Mouse (Mus musculus) Patski (cell line): ENCODE results near the gene Apcs. TPM values are rescaled to one million over a fixed set of nuclear protein-coding genes. Genes with fewer than 3 reads are reported as not detected.

Experiments
- ATAC-seq: fragments of 100-300 bp; one replicate; pipeline ENCODE4 v1.8.0; 2021
- CTCF ChIA-PET: fragments of 350-600 bp; sonication (Branson Sonifier 250); formaldehyde crosslinking; loops from one replicate; lab custom pipeline; 2022; ENCODE audit warnings: inconsistent platforms; lab: Charles Lee
- POLR2A ChIA-PET: fragments of 350-600 bp; sonication (Branson Sonifier 250); formaldehyde crosslinking; loops from one replicate; lab custom pipeline; 2022; ENCODE audit warnings: antibody characterized with exemption, inconsistent platforms; lab: Charles Lee
- DNase-seq: peaks from one replicate; pipeline ENCODE4 v3.0.0-alpha.2; 2011; ENCODE audit warnings: low read depth, low spot score
- H3K27me3 ChIP-seq: fragments of 371-371 bp; one replicate; pipeline ENCODE4 v1.5.1; 2021
- CTCF ChIP-seq: fragments of 100-300 bp; IDR thresholded peaks from one replicate; pipeline ENCODE4 v1.5.1; 2021
- in situ Hi-C: fragments of 300-500 bp; cut with MboI; formaldehyde crosslinking; loops from 3 replicates; pipeline ENCODE4 v1.11.1; 2018; ENCODE audit warnings: low pct_unique_long_range_greater_than_20kb, mixed read lengths
- polyA plus RNA-seq: library from polyadenylated mRNA; unstranded; gene quantifications from one replicate; pipeline ENCODE4 v1.2.3, GENCODE M21; 2021

Apcs gene
- polyA plus RNA-seq = not detected

DNA sequence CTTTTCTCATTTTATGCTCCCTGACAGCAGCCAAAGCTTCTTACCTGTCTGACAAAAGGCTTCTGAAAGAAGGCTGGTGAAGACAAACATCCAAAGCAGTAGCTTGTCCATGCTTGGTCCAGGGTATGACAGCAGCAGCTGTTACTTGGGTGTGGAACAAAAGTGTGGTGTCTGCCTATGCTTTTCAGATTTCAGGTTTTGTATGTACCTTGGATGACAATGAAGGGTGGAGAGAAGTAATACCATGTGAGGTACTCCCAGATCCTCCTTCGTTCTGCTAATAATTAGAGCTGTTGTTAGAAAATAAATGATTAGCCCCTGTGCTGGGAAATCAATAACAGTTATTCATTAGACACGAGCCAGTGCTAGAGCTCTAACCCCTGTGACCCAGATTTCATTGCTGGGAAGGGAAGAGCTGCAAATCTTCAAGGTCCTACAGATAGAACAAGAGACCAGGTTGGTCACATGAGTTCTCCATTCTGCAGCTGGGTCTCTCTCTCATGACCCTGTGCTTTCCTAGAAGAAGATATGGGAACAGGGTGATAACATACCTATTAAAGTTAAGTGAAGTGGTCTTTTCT, at the start of gene Apcs:
Gene Apcs (minus strand): TSS at position 265 of the 581 bp plus-strand sequence.
- no peak for TF ChIP-seq CTCF
- CTCF ChIA-PET = interaction anchor here (1.2 kb wide), 1 partner anchor 20 kb away, joined by 4 read pairs; no protein-coding TSS in a partner anchor
- in situ Hi-C loops = no loop called here

GRCm38 (mm10) chr1:172932197-172932596, 37.4 kb upstream of the Apcs start:
- POLR2A ChIA-PET = no interaction called here
- in situ Hi-C loops = no loop called here
- DNase-seq (no peak), ATAC-seq (no peak)
- TF ChIP-seq CTCF = no peak
- CTCF ChIA-PET = no interaction called here
- no peaks in the 10 kb centered on the region for H3K27me3 ChIP-seq

More for the DNA sequence above, at the start of gene Apcs:
- POLR2A ChIA-PET = no interaction called here
- ATAC-seq (no peak), DNase-seq (no peak)
- H3K27me3 ChIP-seq = no peaks in the 10 kb centered on the region

DNA sequence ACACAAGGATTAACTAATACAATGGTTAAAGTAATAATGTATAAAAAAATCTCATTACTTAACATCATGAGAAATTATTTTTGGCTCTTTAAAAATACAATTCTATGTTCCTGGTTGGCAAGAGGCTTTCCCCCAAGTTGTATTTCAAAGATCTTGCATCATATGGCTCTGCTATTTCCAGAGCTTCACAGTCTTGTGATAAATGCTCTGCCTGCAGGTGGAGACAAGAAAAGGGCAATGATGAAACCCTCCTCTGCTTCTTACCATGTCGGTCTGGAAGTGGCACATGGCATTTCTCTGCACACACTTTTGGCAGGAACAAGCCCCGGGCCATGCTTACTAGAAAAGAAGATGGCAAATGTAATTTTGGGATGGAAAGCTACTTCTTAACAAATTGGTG, 23.6 kb upstream of the Apcs start:
- ChIA-PET POLR2A (no interaction called here), CTCF (no interaction called here)
- DNase-seq (no peak), ATAC-seq (no peak)
- in situ Hi-C loops = no loop called here
- no peak for TF ChIP-seq CTCF
- H3K27me3 ChIP-seq = no peaks in the 10 kb centered on the region

DNA sequence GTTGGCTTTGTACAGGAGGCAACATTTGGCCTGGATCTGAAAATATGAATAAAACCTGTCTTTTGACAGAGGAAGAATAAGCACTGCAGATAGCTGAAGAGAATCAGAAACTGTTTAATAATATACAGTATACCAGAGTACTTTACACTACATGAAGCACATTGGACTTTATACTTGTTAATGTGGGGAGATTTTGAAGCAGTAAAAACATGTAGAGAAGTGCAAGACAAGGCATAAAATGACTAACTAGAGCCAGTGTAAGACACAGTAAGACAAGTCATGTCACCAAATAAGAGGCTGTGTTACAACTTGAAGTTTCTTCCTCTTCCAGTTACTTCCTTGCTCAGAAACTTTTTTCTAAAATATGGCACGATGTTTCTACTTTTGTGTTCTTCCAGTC, 22.3 kb upstream of the Apcs start:
- no peaks in the 10 kb centered on the region for H3K27me3 ChIP-seq
- no peak for TF ChIP-seq CTCF
- ChIA-PET POLR2A (no interaction called here), CTCF (no interaction called here)
- ATAC-seq (no peak), DNase-seq (no peak)
- in situ Hi-C loops = no loop called here

DNA sequence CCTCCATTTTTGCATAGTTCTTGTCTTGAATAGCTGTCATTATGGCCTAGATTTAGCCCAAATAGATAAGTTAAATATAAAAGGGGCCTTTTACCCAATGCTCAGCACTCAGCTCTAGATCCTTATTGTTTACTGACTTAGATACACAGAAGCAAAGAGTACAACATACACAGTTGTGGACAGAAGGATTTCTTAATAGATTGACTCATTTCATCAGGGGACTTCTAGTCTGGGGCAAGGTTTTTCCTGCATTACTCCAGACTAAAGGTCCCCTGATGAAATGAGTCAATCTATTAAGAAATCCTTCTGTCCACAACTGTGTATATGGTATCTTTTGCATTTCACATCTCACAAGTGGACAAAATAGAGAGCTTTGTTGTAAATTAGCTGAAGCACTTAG, 8.5 kb upstream of the Apcs start:
- ChIA-PET CTCF (no interaction called here), POLR2A (no interaction called here)
- TF ChIP-seq CTCF = no peak
- no peak for ATAC-seq
- in situ Hi-C loops = no loop called here
- no peaks in the 10 kb centered on the region for H3K27me3 ChIP-seq
- DNase-seq = no peak

DNA sequence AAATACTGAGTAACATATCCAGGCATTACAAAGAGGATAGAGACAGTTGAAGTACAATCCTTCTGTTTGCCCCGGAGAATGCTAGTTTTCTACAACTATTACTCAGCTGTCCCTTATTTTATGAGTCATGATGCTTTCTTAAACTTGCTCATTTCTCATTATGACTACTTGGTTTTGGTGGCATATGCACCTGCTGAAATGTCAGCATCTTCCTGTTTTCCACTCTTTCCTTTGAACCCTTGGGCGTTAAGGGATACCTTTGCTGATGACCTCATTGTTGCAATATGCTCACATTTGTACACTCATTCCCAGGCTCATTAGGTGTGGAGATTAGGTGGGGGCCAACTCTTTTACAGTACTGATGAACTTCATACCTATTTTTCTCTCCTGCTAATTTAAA, 594 bp upstream of the Apcs start:
- POLR2A ChIA-PET = no interaction called here
- CTCF ChIA-PET = interaction anchor here (1.2 kb wide), 1 partner anchor 21 kb away, joined by 4 read pairs; no protein-coding TSS in a partner anchor
- DNase-seq = no peak
- no peak for ATAC-seq
- no peak for TF ChIP-seq CTCF
- in situ Hi-C loops = no loop called here
- no peaks in the 10 kb centered on the region for H3K27me3 ChIP-seq

DNA sequence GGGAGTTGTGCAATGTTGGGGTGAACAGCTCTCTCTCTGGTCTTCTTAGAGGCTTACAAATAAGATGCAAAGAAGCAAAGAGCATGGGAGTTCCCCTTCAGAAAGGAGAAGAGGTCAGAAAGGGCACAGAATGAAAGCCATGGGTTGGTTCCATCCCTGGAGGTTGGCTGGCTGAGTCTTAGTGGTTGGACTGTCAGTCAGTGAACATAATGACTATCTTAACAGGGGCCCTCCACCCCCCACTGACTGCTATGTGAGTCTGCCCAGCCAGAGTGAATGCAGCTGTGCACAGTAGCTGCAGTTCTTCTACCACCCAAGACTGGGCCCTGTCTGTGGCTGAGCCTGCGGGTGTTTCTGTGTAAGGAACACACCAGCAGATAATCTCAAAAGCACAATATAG, 18.2 kb downstream of the Apcs start:
- CTCF ChIA-PET = no interaction called here
- TF ChIP-seq CTCF = no peak
- DNase-seq (no peak), ATAC-seq (no peak)
- POLR2A ChIA-PET = no interaction called here
- in situ Hi-C loops = no loop called here
- no peaks in the 10 kb centered on the region for H3K27me3 ChIP-seq

DNA sequence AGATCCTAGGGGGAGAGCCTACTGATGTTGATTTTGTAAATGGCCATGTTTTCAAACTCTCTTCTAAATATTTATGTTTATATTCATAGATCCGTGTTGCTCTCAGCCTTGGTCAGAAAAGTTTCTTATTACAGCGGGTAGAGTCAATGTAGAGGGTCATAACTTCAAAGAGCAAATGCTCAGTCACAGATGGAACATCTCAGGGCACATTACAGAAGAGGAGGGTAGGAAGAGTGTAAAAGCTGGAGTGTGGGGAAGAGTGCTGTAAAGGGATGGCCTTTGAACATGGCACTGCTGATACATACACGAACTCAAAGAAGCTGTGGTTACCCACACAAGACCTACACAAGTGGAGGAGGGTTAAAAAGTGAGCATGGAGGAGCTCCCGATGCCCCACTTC, 19.6 kb downstream of the Apcs start:
- POLR2A ChIA-PET = no interaction called here
- ATAC-seq = no peak
- TF ChIP-seq CTCF = no peak
- in situ Hi-C loops = no loop called here
- no peak for DNase-seq
- H3K27me3 ChIP-seq = no peaks in the 10 kb centered on the region
- CTCF ChIA-PET = interaction anchor here (2.0 kb wide), 1 partner anchor 20 kb away, joined by 4 read pairs; the partner anchor contains the start of gene Apcs

DNA sequence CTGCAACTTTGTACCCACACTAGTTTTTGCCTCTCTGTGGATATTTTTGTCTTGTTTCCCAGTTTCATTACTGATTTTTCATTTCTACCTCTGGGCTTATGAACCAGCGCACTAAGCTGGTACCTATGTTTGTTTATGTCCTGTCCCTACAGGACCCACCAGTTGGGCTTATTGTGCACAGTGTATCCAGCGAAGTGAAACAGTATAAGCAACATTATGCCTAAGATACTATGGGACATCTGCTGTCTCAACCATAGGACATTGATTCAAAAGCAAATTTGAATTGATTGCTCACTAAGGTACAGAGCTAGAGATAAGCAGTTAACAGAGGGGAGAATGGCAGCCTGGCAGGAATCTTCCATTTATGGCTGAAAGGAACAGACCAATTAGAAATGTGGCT, 46.7 kb downstream of the Apcs start:
- ATAC-seq = no peak
- no peaks in the 10 kb centered on the region for H3K27me3 ChIP-seq
- no peak for DNase-seq
- in situ Hi-C loops = no loop called here
- POLR2A ChIA-PET = no interaction called here
- no peak for TF ChIP-seq CTCF
- CTCF ChIA-PET = no interaction called here

GRCm38 (mm10) chr1:172847044-172847761, 47.6 kb downstream of the Apcs start:
- in situ Hi-C loops = no loop called here
- POLR2A ChIA-PET = no interaction called here
- no peaks in the 10 kb centered on the region for H3K27me3 ChIP-seq
- CTCF ChIA-PET = no interaction called here
- no peak for TF ChIP-seq CTCF
- ATAC-seq (no peak), DNase-seq (no peak)

Other genes with a start within 250 kb of the Apcs start
- 0.04 TPM for gene Crp, start 197.0 kb downstream of the Apcs start, polyA plus RNA-seq
- not detected for gene Olfr16, start 55.4 kb upstream of the Apcs start, polyA plus RNA-seq
- gene Olfr1408, start 242.3 kb upstream of the Apcs start, polyA plus RNA-seq = not detected